In genomic region chr6:54592938-54593535, GRCm38 (mm10) we compare ENCODE assay signal across 8 mouse cellular contexts. TPM values are rescaled to one million over a fixed set of nuclear protein-coding genes. Genes with fewer than 3 reads are reported as not detected.
DNase-seq lines count a peak whose midpoint lies in the region; ATAC-seq and TF ChIP-seq lines count a peak whose summit lies in the region.

No protein-coding gene starts in this region.

- ATAC-seq in forebrain, embryonic 12.5 days (ENCODE audit: low FRiP score): peak; percentile 87
- ATAC-seq in heart, embryonic 16.5 days (replicated peaks; ENCODE audit: extremely low read depth, insufficient read depth, low FRiP score): peak; percentile 87
- ATAC-seq in liver, embryonic 14.5 days (ENCODE audit: insufficient read depth): peak; percentile 74
- peak; percentile 84 for ATAC-seq in stomach, embryonic 15.5 days (ENCODE audit: insufficient read depth, low FRiP score, low read depth)

- WGBS in forebrain, embryonic 12.5 days: under 1% methylated on average over 20 of the region's 20 CpGs
- under 1% methylated on average over 20 of the region's 20 CpGs for WGBS in heart, embryonic 16.5 days
- WGBS in liver, embryonic 14.5 days (ENCODE audit: insufficient replicate concordance): under 1% methylated on average over 20 of the region's 20 CpGs
- under 1% methylated on average over 20 of the region's 20 CpGs for WGBS in stomach, embryonic 15.5 days

- peak overlapping the region; percentile 98 for H3K4me3 ChIP-seq in ES-Bruce4 (ENCODE audit: low read depth, low read length)
- H3K4me3 ChIP-seq in forebrain, embryonic 12.5 days (replicated peaks): peak overlapping the region; percentile 52
- H3K4me3 ChIP-seq in heart, embryonic 16.5 days (ENCODE audit: low read length): peak overlapping the region; percentile 82
- H3K4me3 ChIP-seq in liver, embryonic 14.5 days (ENCODE audit: insufficient read depth in 1 of 2, low read depth in 2 of 2, low read length in 2 of 2): peak overlapping the region; percentile 68 to 92
- peak overlapping the region; percentile 61 for H3K4me3 ChIP-seq in stomach, embryonic 15.5 days (replicated peaks)

- peak overlapping the region; percentile 71 for H3K4me2 ChIP-seq in forebrain, embryonic 12.5 days
- H3K4me2 ChIP-seq in heart, embryonic 16.5 days (ENCODE audit: low read depth, low read length): peak overlapping the region; percentile 79
- peak overlapping the region; percentile 88 for H3K4me2 ChIP-seq in liver, embryonic 14.5 days (ENCODE audit: low read depth)
- peak overlapping the region; percentile 48 for H3K4me2 ChIP-seq in stomach, embryonic 15.5 days

- no peak for TF ChIP-seq POLR2A in ES-Bruce4 (IDR thresholded peaks at IDR 0.05; ENCODE audit: insufficient read depth, low read length)

- no peak overlapping the region for H3K27ac ChIP-seq in ES-Bruce4 (ENCODE audit: insufficient read depth, low read length)
- H3K27ac ChIP-seq in forebrain, embryonic 12.5 days: peak overlapping the region; percentile 37; the same call in 1 of the 2 replicates
- H3K27ac ChIP-seq in heart, embryonic 16.5 days (ENCODE audit: low read length): peak overlapping the region; percentile 81
- H3K27ac ChIP-seq in liver, embryonic 14.5 days: no peak overlapping the region
- peak overlapping the region; percentile 71; the same call in 1 of the 2 replicates for H3K27ac ChIP-seq in stomach, embryonic 15.5 days

- no peak for TF ChIP-seq EP300 in ES-Bruce4 (IDR thresholded peaks at IDR 0.05; ENCODE audit: insufficient read depth, low read depth, low read length)
- no peak for TF ChIP-seq EP300 in liver, embryonic 14.5 days (IDR thresholded peaks at IDR 0.05; ENCODE audit: low read depth)

- no peaks in the 10 kb centered on the region for H3K36me3 ChIP-seq in ES-Bruce4 (ENCODE audit: control insufficient read depth, insufficient read depth, low read length, poor library complexity, severe bottlenecking)
- H3K36me3 ChIP-seq in forebrain, embryonic 12.5 days (replicated peaks): no peaks in the 10 kb centered on the region
- no peaks in the 10 kb centered on the region for H3K36me3 ChIP-seq in heart, embryonic 16.5 days (ENCODE audit: control insufficient read depth, insufficient read depth)
- no peaks in the 10 kb centered on the region for H3K36me3 ChIP-seq in liver, embryonic 14.5 days (replicated peaks; ENCODE audit: control insufficient read depth, insufficient read depth, low read depth)
- no peaks in the 10 kb centered on the region for H3K36me3 ChIP-seq in stomach, embryonic 15.5 days

- DNase-seq in c-Kit-positive CD71-positive TER-119-positive erythroid progenitor cells, embryonic 14.5 days (ENCODE audit: low spot score): peak; percentile 81
- DNase-seq in kidney, postnatal 25 days: peak; percentile 94 to 98
- peak; percentile 70 to 76 (median 70) for DNase-seq in liver, embryonic 14.5 days (ENCODE audit: low read depth in 3 of 3, low spot score in 3 of 3)
- DNase-seq in neural tube, embryonic 10.5 days (ENCODE audit: extremely low spot score, low spot score): peak; percentile 83

- H3K9ac ChIP-seq in ES-Bruce4 (ENCODE audit: low read depth, poor library complexity, severe bottlenecking): peak overlapping the region; percentile 62
- H3K9ac ChIP-seq in forebrain, embryonic 12.5 days: peak overlapping the region; percentile 62
- H3K9ac ChIP-seq in heart, embryonic 16.5 days (ENCODE audit: low read length): peak overlapping the region; percentile 82
- peak overlapping the region; percentile 70 for H3K9ac ChIP-seq in liver, embryonic 14.5 days (replicated peaks)
- H3K9ac ChIP-seq in stomach, embryonic 15.5 days: peak overlapping the region; percentile 29; the same call in 1 of the 2 replicates

- no peaks in the 10 kb centered on the region for H3K9me3 ChIP-seq in ES-Bruce4 (replicated peaks; ENCODE audit: control insufficient read depth, insufficient read depth, low read length, poor library complexity, severe bottlenecking)
- no peaks in the 10 kb centered on the region for H3K9me3 ChIP-seq in forebrain, embryonic 12.5 days
- no peaks in the 10 kb centered on the region for H3K9me3 ChIP-seq in heart, embryonic 16.5 days (replicated peaks; ENCODE audit: control insufficient read depth, low read length)
- H3K9me3 ChIP-seq in liver, embryonic 14.5 days (ENCODE audit: control insufficient read depth, low read length): no peaks in the 10 kb centered on the region
- no peaks in the 10 kb centered on the region for H3K9me3 ChIP-seq in stomach, embryonic 15.5 days

- TF ChIP-seq CTCF in ES-Bruce4 (IDR thresholded peaks at IDR 0.05; ENCODE audit: low read depth, low read length): no peak
- TF ChIP-seq CTCF in liver, embryonic 14.5 days (IDR thresholded peaks at IDR 0.05; ENCODE audit: low read depth): no peak

- no peaks in the 10 kb centered on the region for H3K27me3 ChIP-seq in ES-Bruce4 (ENCODE audit: control insufficient read depth, insufficient read depth, low read length, poor library complexity, severe bottlenecking)
- no peaks in the 10 kb centered on the region for H3K27me3 ChIP-seq in forebrain, embryonic 12.5 days
- no peaks in the 10 kb centered on the region for H3K27me3 ChIP-seq in heart, embryonic 16.5 days (ENCODE audit: control insufficient read depth, insufficient read depth, low read length)
- H3K27me3 ChIP-seq in liver, embryonic 14.5 days (ENCODE audit: control insufficient read depth, insufficient read depth, low read length): peaks cover 7% of the 10 kb centered on the region
- no peaks in the 10 kb centered on the region for H3K27me3 ChIP-seq in stomach, embryonic 15.5 days (replicated peaks)

- H3K4me1 ChIP-seq in ES-Bruce4 (ENCODE audit: control insufficient read depth, insufficient read depth, low read length): no peaks in the 10 kb centered on the region
- H3K4me1 ChIP-seq in forebrain, embryonic 12.5 days: peaks cover 33% of the 10 kb centered on the region
- peaks cover 27% of the 10 kb centered on the region for H3K4me1 ChIP-seq in heart, embryonic 16.5 days (ENCODE audit: control insufficient read depth, insufficient read depth, low read length)
- H3K4me1 ChIP-seq in liver, embryonic 14.5 days (replicated peaks; ENCODE audit: control insufficient read depth in 2 of 2, insufficient read depth in 2 of 2, low read length in 1 of 2): peaks cover 0 to 9% of the 10 kb centered on the region in 2 experiments; a peak in 3 of 4 replicates
- peaks cover 6% of the 10 kb centered on the region; the same call in 1 of the 2 replicates for H3K4me1 ChIP-seq in stomach, embryonic 15.5 days

RNA-seq across cellular contexts. Expression of gene Plekha8, which starts 1.9 kb away (rescaled TPM):
- polyA plus RNA-seq in ES-Bruce4 (2011; ENCODE audit: insufficient read depth, insufficient read length, low read depth, missing spikeins): 15.0 and 16.9 TPM in 2 replicates
- polyA plus RNA-seq in forebrain, embryonic 12.5 days (2016; fragmentation: Nextera tagmentation; extraction: Ambion mirVana): 20.1 and 21.2 TPM in 2 replicates
- 4.5 and 5.5 TPM in 2 replicates for polyA plus RNA-seq in heart, embryonic 16.5 days (2015; fragmentation: Nextera tagmentation; extraction: Ambion mirVana)
- 1.2 and 1.7 TPM in 2 replicates for polyA plus RNA-seq in liver, embryonic 14.5 days (2012; rRNA removed)
- 2.6 and 3.7 TPM in 2 replicates for polyA plus RNA-seq in liver, embryonic 14.5 days (2014; fragmentation: Nextera tagmentation; extraction: Ambion mirVana)
- 5.8 and 6.2 TPM in 2 replicates for polyA plus RNA-seq in stomach, embryonic 15.5 days (2015; fragmentation: Nextera tagmentation; extraction: Ambion mirVana)

RNA-seq across cellular contexts. Expression of gene Fkbp14, which starts 4.1 kb away (rescaled TPM):
- 3.1 and 5.0 TPM in 2 replicates for polyA plus RNA-seq in ES-Bruce4 (2011; ENCODE audit: insufficient read depth, insufficient read length, low read depth, missing spikeins)
- 13.9 and 18.4 TPM in 2 replicates for polyA plus RNA-seq in forebrain, embryonic 12.5 days (2016; fragmentation: Nextera tagmentation; extraction: Ambion mirVana)
- polyA plus RNA-seq in heart, embryonic 16.5 days (2015; fragmentation: Nextera tagmentation; extraction: Ambion mirVana): 21.7 and 22.3 TPM in 2 replicates
- polyA plus RNA-seq in liver, embryonic 14.5 days (2012; rRNA removed): 2.5 and 3.5 TPM in 2 replicates
- polyA plus RNA-seq in liver, embryonic 14.5 days (2014; fragmentation: Nextera tagmentation; extraction: Ambion mirVana): 3.7 and 4.0 TPM in 2 replicates
- polyA plus RNA-seq in stomach, embryonic 15.5 days (2015; fragmentation: Nextera tagmentation; extraction: Ambion mirVana): 28.0 and 28.8 TPM in 2 replicates

RNA-seq across cellular contexts. Expression of gene Scrn1, which starts 26.7 kb away (rescaled TPM):
- 7.8 and 8.2 TPM in 2 replicates for polyA plus RNA-seq in ES-Bruce4 (2011; ENCODE audit: insufficient read depth, insufficient read length, low read depth, missing spikeins)
- polyA plus RNA-seq in forebrain, embryonic 12.5 days (2016; fragmentation: Nextera tagmentation; extraction: Ambion mirVana): 119 and 157 TPM in 2 replicates
- polyA plus RNA-seq in heart, embryonic 16.5 days (2015; fragmentation: Nextera tagmentation; extraction: Ambion mirVana): 5.1 and 6.3 TPM in 2 replicates
- polyA plus RNA-seq in liver, embryonic 14.5 days (2012; rRNA removed): 0.10 and 0.13 TPM in 2 replicates
- 0.08 and 0.24 TPM in 2 replicates for polyA plus RNA-seq in liver, embryonic 14.5 days (2014; fragmentation: Nextera tagmentation; extraction: Ambion mirVana)
- polyA plus RNA-seq in stomach, embryonic 15.5 days (2015; fragmentation: Nextera tagmentation; extraction: Ambion mirVana): 8.5 and 9.1 TPM in 2 replicates

Comparison
In these comparisons a context has a peak if more than half of its experiments do, and no peak if none do; other contexts are left out.
1. H3K27ac ChIP-seq: peak in forebrain, embryonic 12.5 days (single experiment), heart, embryonic 16.5 days (single experiment) and stomach, embryonic 15.5 days (single experiment); none in ES-Bruce4 (single experiment) and liver, embryonic 14.5 days (single experiment).
2. H3K9ac ChIP-seq: peak in every context shown above with its lines; median percentile 82 in heart, embryonic 16.5 days; 70 in liver, embryonic 14.5 days; 62 in ES-Bruce4; 62 in forebrain, embryonic 12.5 days; 29 in stomach, embryonic 15.5 days.
3. RNA of gene Scrn1, which starts 26.7 kb away (polyA plus RNA-seq): 119 to 157 TPM in forebrain, embryonic 12.5 days; 8.5 to 9.1 TPM in stomach, embryonic 15.5 days, 7.8 to 8.2 TPM in ES-Bruce4, 5.1 to 6.3 TPM in heart, embryonic 16.5 days and 0.08 to 0.24 TPM in liver, embryonic 14.5 days; every median in the first group is over 10 times any median in the second.
4. Peak in every context shown above with its lines, with median percentiles within 50 percentile points of each other: H3K4me3 ChIP-seq, DNase-seq, ATAC-seq and H3K4me2 ChIP-seq.